Mouse (Mus musculus) testis, adult 2 months (tissue): ENCODE data around the gene Hebp1.

Experiments used
- CTCF ChIP-seq: fragments of 200-500 bp; IDR thresholded peaks from 2 replicates; pipeline ENCODE4 v1.5.1; 2012; ENCODE audit warnings: low read depth, mild to moderate bottlenecking, inconsistent platforms, low read length, moderate library complexity; ENCODE audit not compliant: control insufficient read depth, insufficient read depth, insufficient replicate concordance
- POLR2A ChIP-seq: fragments of 200-500 bp; IDR thresholded peaks from 2 replicates; pipeline ENCODE4 v1.6.1; 2012; ENCODE audit warnings: low read depth, mild to moderate bottlenecking, inconsistent platforms, low read length, moderate library complexity; ENCODE audit not compliant: control insufficient read depth

- no peak for TF ChIP-seq POLR2A
- TF ChIP-seq CTCF, result no peak
These were observed 85.3 kb downstream of the Hebp1 start for GRCm38 (mm10) chr6:135112411-135113113.
